Mouse (Mus musculus) CH12.LX (cell line): ENCODE data around the gene Micu1. TPM values are rescaled to one million over a fixed set of nuclear protein-coding genes. Genes with fewer than 3 reads are reported as not detected.

Source experiments
- DNase-seq: peaks from one replicate; pipeline ENCODE4 v3.0.0-alpha.2; 2013; ENCODE audit errors: extremely low read depth
- H3K27ac ChIP-seq: 2 replicates; pipeline ENCODE4 v1.5.1; 2012; ENCODE audit warnings: low read depth, mild to moderate bottlenecking, control low read depth, moderate library complexity; ENCODE audit not compliant: insufficient read depth
- H3K27me3 ChIP-seq: replicated peaks from 2 replicates; pipeline ENCODE3; 2012; ENCODE audit warnings: inconsistent platforms
- H3K36me3 ChIP-seq, 2 experiments: replicated peaks in 1 of 2; 2 replicates each; pipeline versions ENCODE3 to v1.6.1; 2012; ENCODE audit warnings: inconsistent platforms in 1 of 2, low read length in 1 of 2, mild to moderate bottlenecking in 1 of 2, mixed read lengths in 1 of 2, moderate library complexity in 1 of 2; ENCODE audit not compliant: control insufficient read depth in 1 of 2, insufficient read depth in 1 of 2
- H3K4me1 ChIP-seq, 2 experiments: 2 replicates each; pipeline ENCODE4 v1.6.1; 2012; ENCODE audit warnings: inconsistent platforms in 1 of 2, moderate library complexity in 1 of 2; ENCODE audit not compliant: insufficient read depth in 2 of 2, control insufficient read depth in 1 of 2
- H3K4me2 ChIP-seq: 2 replicates; pipeline ENCODE4 v1.6.1; 2012; ENCODE audit warnings: low read depth, mild to moderate bottlenecking, control low read depth; ENCODE audit not compliant: poor library complexity, insufficient read depth, severe bottlenecking
- H3K4me3 ChIP-seq, 3 experiments: fragments of 150-350 bp in 1 of 3; sonication (generic) in 1 of 3; replicated peaks in 1 of 3; 2 replicates each; pipeline versions ENCODE3 to v1.5.1; 2011 to 2012; ENCODE audit warnings: low read depth in 2 of 3, low read length in 2 of 3, mild to moderate bottlenecking in 2 of 3, moderate library complexity in 2 of 3, control low read depth in 1 of 3, improper control_type of control experiment in 1 of 3, inconsistent platforms in 1 of 3, mixed read lengths in 1 of 3; ENCODE audit not compliant: poor library complexity in 1 of 3
- H3K79me2 ChIP-seq: replicated peaks from 2 replicates; pipeline ENCODE4 v1.6.1; 2012; ENCODE audit warnings: mild to moderate bottlenecking, moderate library complexity; ENCODE audit not compliant: control insufficient read depth, poor library complexity, insufficient read depth, severe bottlenecking; ENCODE audit errors: extremely low read depth
- H3K9ac ChIP-seq: 2 replicates; pipeline ENCODE4 v1.6.1; 2012; ENCODE audit warnings: low read depth, mild to moderate bottlenecking, control low read depth, moderate library complexity; ENCODE audit not compliant: insufficient read depth
- H3K9me3 ChIP-seq: replicated peaks from 2 replicates; pipeline ENCODE3; 2012; ENCODE audit warnings: low read length, inconsistent platforms, mixed read lengths
- BHLHE40 ChIP-seq: IDR thresholded peaks from 2 replicates; pipeline ENCODE4 v1.6.1; 2011; ENCODE audit warnings: mild to moderate bottlenecking, low read depth, low read length, improper control_type of control experiment
- CHD1 ChIP-seq: IDR thresholded peaks from 2 replicates; pipeline ENCODE4 v1.6.1; 2012; ENCODE audit warnings: low read depth, low read length, improper control_type of control experiment, inconsistent platforms
- CHD2 ChIP-seq: IDR thresholded peaks from 2 replicates; pipeline ENCODE4 v1.6.1; 2011; ENCODE audit warnings: low read length, improper control_type of control experiment
- CTCF ChIP-seq, 2 experiments: IDR thresholded peaks in 1 of 2; conservative IDR thresholded peaks in 1 of 2; 2 replicates each; pipeline ENCODE4 v1.5.1; 2011 to 2012; ENCODE audit warnings: low read depth in 2 of 2, low read length in 2 of 2, improper control_type of control experiment in 1 of 2, inconsistent platforms in 1 of 2, mild to moderate bottlenecking in 1 of 2, moderate library complexity in 1 of 2
- E2F4 ChIP-seq: IDR thresholded peaks from 2 replicates; pipeline ENCODE4 v1.6.1; 2011; ENCODE audit warnings: low read depth, low read length, improper control_type of control experiment; ENCODE audit not compliant: insufficient replicate concordance
- ELF1 ChIP-seq: IDR thresholded peaks from 2 replicates; pipeline ENCODE4 v1.6.1; 2014; ENCODE audit warnings: low read depth, mild to moderate bottlenecking, inconsistent platforms, low read length, improper control_type of control experiment
- EP300 ChIP-seq: IDR thresholded peaks from 2 replicates; pipeline ENCODE4 v1.6.1; 2011; ENCODE audit warnings: low read length, improper control_type of control experiment
- ETS1 ChIP-seq: conservative IDR thresholded peaks from 2 replicates; pipeline ENCODE4 v1.6.1; 2012; ENCODE audit warnings: low read depth, mild to moderate bottlenecking, inconsistent platforms, low read length, improper control_type of control experiment, moderate library complexity
- GABPA ChIP-seq: IDR thresholded peaks from 2 replicates; pipeline ENCODE4 v1.6.1; 2012; ENCODE audit warnings: low read depth, low read length, improper control_type of control experiment, inconsistent platforms; ENCODE audit not compliant: insufficient replicate concordance
- HCFC1 ChIP-seq: IDR thresholded peaks from 2 replicates; pipeline ENCODE4 v1.6.1; 2012; ENCODE audit warnings: low read depth, mild to moderate bottlenecking, inconsistent platforms, low read length, improper control_type of control experiment
- IRF4 ChIP-seq: IDR thresholded peaks from 2 replicates; pipeline ENCODE4 v1.6.1; 2014; ENCODE audit warnings: low read depth, mild to moderate bottlenecking, inconsistent platforms, low read length, improper control_type of control experiment
- JUN ChIP-seq: IDR thresholded peaks from 2 replicates; pipeline ENCODE4 v1.6.1; 2011; ENCODE audit warnings: low read depth, mild to moderate bottlenecking, low read length, improper control_type of control experiment, moderate library complexity; ENCODE audit not compliant: insufficient read depth
- JUND ChIP-seq: conservative IDR thresholded peaks from 2 replicates; pipeline ENCODE4 v1.6.1; 2011; ENCODE audit warnings: low read depth, low read length, improper control_type of control experiment
- KAT2A ChIP-seq: IDR thresholded peaks from 2 replicates; pipeline ENCODE4 v1.6.1; 2012; ENCODE audit warnings: low read length, improper control_type of control experiment, inconsistent platforms; ENCODE audit not compliant: insufficient replicate concordance
- MAFK ChIP-seq: IDR thresholded peaks from 2 replicates; pipeline ENCODE4 v1.6.1; 2011; ENCODE audit warnings: low read length, improper control_type of control experiment; ENCODE audit not compliant: insufficient replicate concordance
- MAX ChIP-seq: IDR thresholded peaks from 2 replicates; pipeline ENCODE4 v1.6.1; 2011; ENCODE audit warnings: low read length, improper control_type of control experiment
- MAZ ChIP-seq: IDR thresholded peaks from 2 replicates; pipeline ENCODE4 v1.6.1; 2012; ENCODE audit warnings: low read depth, mild to moderate bottlenecking, inconsistent platforms, low read length, improper control_type of control experiment, moderate library complexity
- MEF2A ChIP-seq: IDR thresholded peaks from 2 replicates; pipeline ENCODE4 v1.6.1; 2014; ENCODE audit warnings: low read depth, mild to moderate bottlenecking, inconsistent platforms, low read length, improper control_type of control experiment, borderline replicate concordance
- MXI1 ChIP-seq: IDR thresholded peaks from 2 replicates; pipeline ENCODE4 v1.6.1; 2011; ENCODE audit warnings: mild to moderate bottlenecking, low read depth, low read length, improper control_type of control experiment
- NELFE ChIP-seq: IDR thresholded peaks from 2 replicates; pipeline ENCODE4 v1.6.1; 2011; ENCODE audit warnings: low read depth, low read length, improper control_type of control experiment
- NRF1 ChIP-seq: IDR thresholded peaks from 2 replicates; pipeline ENCODE4 v1.6.1; 2014; ENCODE audit warnings: low read depth, mild to moderate bottlenecking, inconsistent platforms, low read length, improper control_type of control experiment, moderate library complexity
- PAX5 ChIP-seq: IDR thresholded peaks from 2 replicates; pipeline ENCODE4 v1.6.1; 2012; ENCODE audit warnings: low read length, inconsistent platforms, mixed read lengths
- POLR2A ChIP-seq: IDR thresholded peaks from 2 replicates; pipeline ENCODE4 v1.6.1; 2011; ENCODE audit warnings: low read depth, mild to moderate bottlenecking, improper control_type of control experiment, low read length
- POLR2AphosphoS2 ChIP-seq: IDR thresholded peaks from 2 replicates; pipeline ENCODE4 v1.6.1; 2011; ENCODE audit warnings: low read depth, low read length, improper control_type of control experiment
- RAD21 ChIP-seq: IDR thresholded peaks from 2 replicates; pipeline ENCODE4 v1.6.1; 2011; ENCODE audit warnings: low read depth, mild to moderate bottlenecking, low read length, improper control_type of control experiment, moderate library complexity
- RCOR1 ChIP-seq: conservative IDR thresholded peaks from 2 replicates; pipeline ENCODE4 v1.6.1; 2012; ENCODE audit warnings: low read depth, mild to moderate bottlenecking, inconsistent platforms, low read length, improper control_type of control experiment
- SIN3A ChIP-seq: IDR thresholded peaks from 2 replicates; pipeline ENCODE4 v1.6.1; 2012; ENCODE audit warnings: low read length, improper control_type of control experiment, inconsistent platforms
- SMC3 ChIP-seq: IDR thresholded peaks from 2 replicates; pipeline ENCODE4 v1.6.1; 2011; ENCODE audit warnings: low read depth, low read length, improper control_type of control experiment
- TBP ChIP-seq: conservative IDR thresholded peaks from 2 replicates; pipeline ENCODE4 v1.6.1; 2011; ENCODE audit warnings: low read depth, low read length, improper control_type of control experiment
- TCF12 ChIP-seq: IDR thresholded peaks from 2 replicates; pipeline ENCODE4 v1.6.1; 2014; ENCODE audit warnings: low read depth, mild to moderate bottlenecking, inconsistent platforms, low read length, improper control_type of control experiment
- UBTF ChIP-seq: IDR thresholded peaks from 2 replicates; pipeline ENCODE4 v1.6.1; 2012; ENCODE audit warnings: low read depth, mild to moderate bottlenecking, inconsistent platforms, low read length, improper control_type of control experiment, moderate library complexity
- USF1 ChIP-seq: IDR thresholded peaks from 2 replicates; pipeline ENCODE4 v1.6.1; 2014; ENCODE audit warnings: low read depth, mild to moderate bottlenecking, inconsistent platforms, low read length, improper control_type of control experiment
- USF2 ChIP-seq: conservative IDR thresholded peaks from 2 replicates; pipeline ENCODE4 v1.6.1; 2011; ENCODE audit warnings: low read depth, low read length, improper control_type of control experiment
- ZC3H11A ChIP-seq: IDR thresholded peaks from 2 replicates; pipeline ENCODE4 v1.6.1; 2012; ENCODE audit warnings: low read depth, mild to moderate bottlenecking, inconsistent platforms, low read length, improper control_type of control experiment
- ZKSCAN1 ChIP-seq: IDR thresholded peaks from 2 replicates; pipeline ENCODE4 v1.6.1; 2012; ENCODE audit warnings: low read depth, inconsistent platforms, low read length, improper control_type of control experiment, borderline replicate concordance
- ZMIZ1 ChIP-seq: IDR thresholded peaks from 2 replicates; pipeline ENCODE4 v1.6.1; 2012; ENCODE audit warnings: low read depth, mild to moderate bottlenecking, inconsistent platforms, low read length, improper control_type of control experiment
- ZNF384 ChIP-seq: IDR thresholded peaks from 2 replicates; pipeline ENCODE4 v1.6.1; 2012; ENCODE audit warnings: low read depth, low read length, improper control_type of control experiment, inconsistent platforms
- dilution Hi-C: fragments of 300-500 bp; cut with MboI; formaldehyde crosslinking; loops from 2 replicates; pipeline ENCODE4 v1.14.3; 2020; ENCODE audit warnings: low sequenced_read_pairs; ENCODE audit not compliant: extremely low pct_unique_long_range_greater_than_20kb, extremely low pct_ligation_motif_present
- in situ Hi-C: fragments of 300-500 bp; cut with MboI; formaldehyde crosslinking; loops from 3 replicates; pipeline ENCODE4 v1.14.3; 2019; ENCODE audit warnings: low sequenced_read_pairs, low pct_ligation_motif_present, low pct_unique_long_range_greater_than_20kb, mixed read lengths
- polyA plus RNA-seq: library from polyadenylated mRNA; unstranded; fragments of >175 nt; gene quantifications from 2 replicates; pipeline ENCODE4 v1.2.1, GENCODE M21; 2012; ENCODE audit warnings: low read depth; ENCODE audit not compliant: insufficient read length
- total RNA-seq, 2 experiments: library from RNA; depleted of rRNA; stranded (reverse); fragments of 300-350 nt in 1 of 2; fragments of >200 nt in 1 of 2; gene quantifications; 2 replicates each; pipeline ENCODE4 v1.2.3; 2012 to 2014

Gene Micu1
- total and polyA plus RNA-seq, 3 experiments: 23.1 to 37.1 (median 29.3) TPM

DNA sequence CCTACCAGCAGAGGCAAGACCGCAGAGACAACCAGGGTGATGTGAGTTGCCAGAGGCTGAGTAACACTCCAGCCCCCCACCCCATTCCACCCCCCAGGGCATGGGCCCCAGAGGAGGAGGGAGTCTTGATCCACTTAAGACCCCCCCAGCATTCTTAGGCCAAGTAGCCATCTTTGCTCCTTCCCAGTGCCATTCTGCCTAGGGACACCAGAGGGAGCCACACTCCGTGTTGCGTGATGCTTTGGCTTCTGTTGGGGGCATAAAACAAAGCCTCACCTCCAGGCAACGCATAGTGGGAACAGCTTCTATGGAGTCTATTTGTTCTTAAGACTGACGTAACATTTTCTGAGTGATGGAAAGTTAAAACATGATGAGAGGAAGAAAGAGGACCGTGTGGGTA is 190.7 kb downstream of the Micu1 start:
- Histone ChIP-seq H3K27ac (no peak overlapping the region), H3K36me3 (peaks cover 73 to 86% of the 10 kb centered on the region in 2 experiments), H3K79me2 (peaks cover 5% of the 10 kb centered on the region), H3K4me3 (no peak overlapping the region), H3K4me2 (no peak overlapping the region), H3K9me3 (no peaks in the 10 kb centered on the region), H3K27me3 (no peaks in the 10 kb centered on the region), H3K4me1 (peaks cover 36 to 53% of the 10 kb centered on the region in 2 experiments), H3K9ac (no peak overlapping the region)
- in situ Hi-C loops: loop anchor here (10.0 kb wide), 2 partner anchors 172 to 342 kb away; no protein-coding TSS in a partner anchor
- DNase-seq: peak; percentile 70
- dilution Hi-C loops: no loop called here
- no peak for TF ChIP-seq JUN
- no peak for TF ChIP-seq SIN3A
- no peak for TF ChIP-seq MXI1
- TF ChIP-seq UBTF: no peak
- no peak for TF ChIP-seq MAX
- no peak for TF ChIP-seq CHD1
- TF ChIP-seq POLR2A: no peak
- TF ChIP-seq HCFC1: no peak
- TF ChIP-seq CHD2: no peak
- TF ChIP-seq ELF1: no peak
- no peak for TF ChIP-seq ZNF384
- TF ChIP-seq ZC3H11A: peak; percentile 49
- TF ChIP-seq NRF1: no peak
- no peak for TF ChIP-seq BHLHE40
- TF ChIP-seq TBP: no peak
- no peak for TF ChIP-seq IRF4
- TF ChIP-seq MAFK: no peak
- TF ChIP-seq E2F4: no peak
- TF ChIP-seq RCOR1: no peak
- TF ChIP-seq TCF12: no peak
- TF ChIP-seq PAX5: no peak
- no peak for TF ChIP-seq USF2
- peak; percentile 90 for TF ChIP-seq SMC3
- no peak for TF ChIP-seq ZKSCAN1
- no peak for TF ChIP-seq GABPA
- no peak for TF ChIP-seq KAT2A
- no peak for TF ChIP-seq MEF2A
- TF ChIP-seq MAZ: peak; percentile 43; the same call in 1 of the 2 replicates
- TF ChIP-seq RAD21: peak; percentile 94
- no peak for TF ChIP-seq ETS1
- no peak for TF ChIP-seq NELFE
- no peak for TF ChIP-seq ZMIZ1
- no peak for TF ChIP-seq JUND
- TF ChIP-seq USF1: no peak
- no peak for TF ChIP-seq EP300
- no peak for TF ChIP-seq POLR2AphosphoS2
- TF ChIP-seq CTCF (conservative IDR thresholded peaks at IDR 0.05 in 1 of 2, IDR thresholded peaks at IDR 0.05 in 1 of 2; ENCODE audit: low read depth in 2 of 2, low read length in 2 of 2): peak; percentile 84 to 94
